24 mouse cellular contexts compared by ENCODE assay signal in genomic region chr13:75825388-75825787, GRCm38 (mm10). TPM values are rescaled to one million over a fixed set of nuclear protein-coding genes. Genes with fewer than 3 reads are reported as not detected.
DNase-seq lines count a peak whose midpoint lies in the region; ATAC-seq and TF ChIP-seq lines count a peak whose summit lies in the region.
"Had no signal": no experiment of that assay in that cellular context is flagged by ENCODE, and none has a peak within 500 bp of the region (broad histone marks: within the 10 kb centered on the region; RNA-seq: fewer than 3 reads in every experiment).

No protein-coding gene starts in this region.

- H3K4me2 ChIP-seq in forebrain, postnatal 0 days (ENCODE audit: low read depth): no peak overlapping the region
- H3K4me2 ChIP-seq: heart, embryonic 13.5 days; limb, embryonic 15.5 days; lung, embryonic 14.5 days; stomach, embryonic 15.5 days had no signal

- no peak overlapping the region for H3K4me3 ChIP-seq in thymus, adult 2 months (ENCODE audit: control insufficient read depth, insufficient read depth, low read length)
- H3K4me3 ChIP-seq in small intestine, adult 2 months (ENCODE audit: low read depth, low read length): no peak overlapping the region
- H3K4me3 ChIP-seq in forebrain, postnatal 0 days (ENCODE audit: low read depth, low read length): no peak overlapping the region
- H3K4me3 ChIP-seq: forebrain, embryonic 10.5 days; heart, embryonic 13.5 days; hindbrain, embryonic 10.5 days; limb, embryonic 15.5 days; megakaryocyte, embryonic 14.5 days; stomach, embryonic 15.5 days had no signal

- DNase-seq in thymus, adult 2 months: no peak
- no peak for DNase-seq in thymus, postnatal 10 days (ENCODE audit: low spot score in 2 of 2)
- DNase-seq in forebrain, postnatal 0 days: no peak
- DNase-seq in lung, postnatal 10 days: no peak
- DNase-seq in frontal cortex, adult 2 months (ENCODE audit: extremely low spot score in 1 of 2, low spot score in 1 of 2): no peak
- DNase-seq: adrenal gland, postnatal 14 days; cerebellum, adult 8-10 months; gastrocnemius, postnatal 36 days; kidney, adult 8-10 months; kidney, postnatal 4 days; lung, embryonic 14.5 days; retina, postnatal 1 day; thymus, postnatal 25 days had no signal

- peaks cover 5% of the 10 kb centered on the region; the same call in 1 of the 2 replicates for H3K4me1 ChIP-seq in thymus, adult 2 months (replicated peaks; ENCODE audit: control insufficient read depth, insufficient read depth, low read length)
- H3K4me1 ChIP-seq in small intestine, adult 2 months (ENCODE audit: control insufficient read depth, insufficient read depth, insufficient read length, low read length): no peaks in the 10 kb centered on the region; the same call in 1 of the 2 replicates
- H3K4me1 ChIP-seq in forebrain, postnatal 0 days (ENCODE audit: insufficient read depth): no peaks in the 10 kb centered on the region
- H3K4me1 ChIP-seq: forebrain, embryonic 10.5 days; hindbrain, embryonic 10.5 days; limb, embryonic 15.5 days; stomach, embryonic 15.5 days had no signal

- WGBS in thymus, adult 2 months: 13% methylated on average over 1 of the region's 1 CpGs
- WGBS in small intestine, adult 2 months: 90% methylated on average over 1 of the region's 1 CpGs
- WGBS in forebrain, postnatal 0 days: 88% methylated on average over 1 of the region's 1 CpGs

- no peaks in the 10 kb centered on the region for H3K27me3 ChIP-seq in thymus, adult 2 months (ENCODE audit: control insufficient read depth, insufficient read depth, low read length)
- no peaks in the 10 kb centered on the region for H3K27me3 ChIP-seq in small intestine, adult 2 months (ENCODE audit: control insufficient read depth, insufficient read depth, low read length)
- H3K27me3 ChIP-seq in forebrain, postnatal 0 days (ENCODE audit: insufficient read depth, low read length): no peaks in the 10 kb centered on the region
- H3K27me3 ChIP-seq: CH12.LX; heart, embryonic 13.5 days; limb, embryonic 15.5 days; megakaryocyte, embryonic 14.5 days; stomach, embryonic 15.5 days had no signal

- H3K9me3 ChIP-seq in forebrain, postnatal 0 days (ENCODE audit: low read length): no peaks in the 10 kb centered on the region
- H3K9me3 ChIP-seq: forebrain, embryonic 10.5 days; heart, embryonic 13.5 days; hindbrain, embryonic 10.5 days; limb, embryonic 15.5 days; megakaryocyte, embryonic 14.5 days; stomach, embryonic 15.5 days had no signal

- no peak overlapping the region for H3K9ac ChIP-seq in forebrain, postnatal 0 days
- H3K9ac ChIP-seq: heart, embryonic 13.5 days; limb, embryonic 15.5 days; lung, embryonic 14.5 days; stomach, embryonic 15.5 days had no signal

- no peak for TF ChIP-seq CTCF in thymus, adult 2 months (IDR thresholded peaks at IDR 0.05; ENCODE audit: borderline replicate concordance, control insufficient read depth, extremely low read depth, insufficient read depth, low read length, poor library complexity)
- no peak for TF ChIP-seq CTCF in small intestine, adult 2 months (IDR thresholded peaks at IDR 0.05; ENCODE audit: extremely low read depth, insufficient read length, insufficient replicate concordance, low read depth, low read length)
- TF ChIP-seq CTCF in forebrain, postnatal 0 days (IDR thresholded peaks at IDR 0.05; ENCODE audit: low read depth): no peak

- ATAC-seq in activated CD4-positive, CD25-positive, alpha-beta regulatory T cell, adult 4 months: peak; percentile 95
- peak; percentile 93 for ATAC-seq in inflammation-experienced regulatory T-cells, adult 6 months
- no peak for ATAC-seq in forebrain, postnatal 0 days
- ATAC-seq: midbrain, embryonic 16.5 days had no signal

- peak overlapping the region; percentile 64 for H3K27ac ChIP-seq in thymus, adult 2 months (ENCODE audit: control insufficient read depth, insufficient read depth, low read length)
- H3K27ac ChIP-seq in small intestine, adult 2 months (ENCODE audit: insufficient read depth, low read depth, low read length): 0 out of 2 replicates have a peak overlapping the region, but pooled peaks have one; percentile 16
- no peak overlapping the region for H3K27ac ChIP-seq in forebrain, postnatal 0 days (ENCODE audit: low read depth, low read length)
- H3K27ac ChIP-seq: forebrain, embryonic 10.5 days; heart, embryonic 13.5 days; hindbrain, embryonic 10.5 days; limb, embryonic 15.5 days; stomach, embryonic 15.5 days had no signal

- no peak for TF ChIP-seq POLR2A in thymus, adult 2 months (IDR thresholded peaks at IDR 0.05; ENCODE audit: control insufficient read depth, extremely low read depth, insufficient read depth, low read length, poor library complexity)
- TF ChIP-seq POLR2A in small intestine, adult 2 months (IDR thresholded peaks at IDR 0.05; ENCODE audit: low read depth, low read length): no peak

- no peaks in the 10 kb centered on the region for H3K36me3 ChIP-seq in thymus, adult 2 months (ENCODE audit: control insufficient read depth, insufficient read depth, low read length)
- H3K36me3 ChIP-seq in small intestine, adult 2 months (ENCODE audit: control insufficient read depth, insufficient read depth, low read length): no peaks in the 10 kb centered on the region
- no peaks in the 10 kb centered on the region for H3K36me3 ChIP-seq in forebrain, postnatal 0 days (ENCODE audit: insufficient read depth)
- H3K36me3 ChIP-seq: forebrain, embryonic 10.5 days; heart, embryonic 13.5 days; hindbrain, embryonic 10.5 days; limb, embryonic 15.5 days; stomach, embryonic 15.5 days had no signal

RNA-seq across cellular contexts. Expression of gene Glrx, which starts 14.3 kb away (rescaled TPM):
- 19.4 and 31.9 TPM in 2 replicates for polyA plus RNA-seq in thymus, adult 2 months (2012; rRNA removed)
- polyA plus RNA-seq in activated CD4-positive, CD25-positive, alpha-beta regulatory T cell, adult 4 months (2017; shearing (Covaris generic)): 100 to 1,000 TPM; 318 to 351 TPM
- polyA plus RNA-seq in inflammation-experienced regulatory T-cells, adult 6 months (2017; shearing (Covaris generic)): 100 to 1,000 TPM; 230 to 500 (median 245) TPM
- polyA plus RNA-seq in small intestine, adult 2 months (2012; rRNA removed): 63.7 and 205 TPM in 2 replicates
- total RNA-seq in forebrain, postnatal 0 days (2014; rRNA removed): 49.2 and 53.5 TPM in 2 replicates
- 60.2 and 60.8 TPM in 2 replicates for polyA plus RNA-seq in forebrain, postnatal 0 days (2015; fragmentation: Nextera tagmentation; extraction: Ambion mirVana)
- polyA plus RNA-seq in frontal cortex, adult 2 months (2012; rRNA removed): 67.2 and 71.6 TPM in 2 replicates
